Mouse (Mus musculus): Measurements from ENCODE around the gene Sdccag8.

DNA sequence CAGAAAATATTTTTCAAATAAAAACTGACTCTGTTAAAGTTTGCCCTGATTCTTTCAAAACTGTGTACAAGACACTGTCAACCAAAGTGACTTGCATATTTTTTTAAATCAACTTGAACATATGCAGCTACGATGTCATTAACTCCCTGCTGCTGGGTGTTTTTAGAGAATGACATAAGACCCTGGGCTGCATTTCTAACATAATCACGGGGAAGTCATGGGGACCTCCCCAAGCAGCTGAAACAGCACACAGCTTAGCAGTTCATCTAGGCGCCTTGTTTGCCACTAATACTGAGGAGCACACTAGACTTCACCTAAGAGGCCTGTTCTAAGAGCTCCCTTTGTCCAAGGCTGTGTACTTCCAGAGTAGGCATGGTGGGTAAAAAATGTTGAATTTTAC, 201.5 kb downstream of the Sdccag8 start:
- no peak for TF ChIP-seq CTCF (IDR thresholded peaks at IDR 0.05; ENCODE audit: low read depth)
- no peak for TF ChIP-seq EP300 (optimal IDR thresholded peaks at IDR 0.05)

Data from stomach, postnatal 0 days (tissue).